Mouse (Mus musculus): ENCODE results near the gene Pde6g.
A peak's percentile ranks its signal among the peaks of the same experiment; 100 is the strongest.

Pde6g gene

GRCm38 (mm10) chr11:120453306-120453705 lies at the start of gene Pde6g:
Gene Pde6g, minus strand, starts transcription at chr11:120453500.
- no peak for DNase-seq (ENCODE audit: low read depth, low spot score)

GRCm38 (mm10) chr11:120501701-120502100 lies 48.4 kb upstream of the Pde6g start:
- no peak for DNase-seq (ENCODE audit: low read depth, low spot score)

GRCm38 (mm10) chr11:120501018-120501417 lies 47.7 kb upstream of the Pde6g start:
- no peak for DNase-seq (ENCODE audit: low read depth, low spot score)

GRCm38 (mm10) chr11:120500357-120500756 lies 47.1 kb upstream of the Pde6g start:
- no peak for DNase-seq (ENCODE audit: low read depth, low spot score)

GRCm38 (mm10) chr11:120499894-120500293 lies 46.6 kb upstream of the Pde6g start:
- DNase-seq (ENCODE audit: low read depth, low spot score) = no peak

GRCm38 (mm10) chr11:120498891-120499290 lies 45.6 kb upstream of the Pde6g start:
- DNase-seq (ENCODE audit: low read depth, low spot score) = no peak

GRCm38 (mm10) chr11:120498226-120498625 lies 44.9 kb upstream of the Pde6g start:
- no peak for DNase-seq (ENCODE audit: low read depth, low spot score)

- no peak for DNase-seq (ENCODE audit: low read depth, low spot score)
Measured at GRCm38 (mm10) chr11:120497436-120497835, 44.1 kb upstream of the Pde6g start.

- DNase-seq (ENCODE audit: low read depth, low spot score) = no peak
Measured at GRCm38 (mm10) chr11:120493911-120494310, 40.6 kb upstream of the Pde6g start.

- no peak for DNase-seq (ENCODE audit: low read depth, low spot score)
Measured at GRCm38 (mm10) chr11:120493351-120493750, 40.1 kb upstream of the Pde6g start.

GRCm38 (mm10) chr11:120492878-120493203 lies 39.5 kb upstream of the Pde6g start:
- DNase-seq (ENCODE audit: low read depth, low spot score) = no peak

GRCm38 (mm10) chr11:120492024-120492877 lies 39.0 kb upstream of the Pde6g start:
- peak; percentile 36 for DNase-seq (ENCODE audit: low read depth, low spot score)

- peak; percentile 82 for DNase-seq (ENCODE audit: low read depth, low spot score)
Measured at GRCm38 (mm10) chr11:120491317-120492023, 38.2 kb upstream of the Pde6g start, which contains the start of gene Slc25a10. Gene Slc25a10, plus strand, starts transcription at chr11:120491840.

- DNase-seq (ENCODE audit: low read depth, low spot score) = no peak
Measured at GRCm38 (mm10) chr11:120490291-120491046, 37.2 kb upstream of the Pde6g start.

- peak; percentile 82 for DNase-seq (ENCODE audit: low read depth, low spot score)
Measured at GRCm38 (mm10) chr11:120489054-120489761, 35.9 kb upstream of the Pde6g start.

GRCm38 (mm10) chr11:120488516-120488915 lies 35.2 kb upstream of the Pde6g start:
- DNase-seq (ENCODE audit: low read depth, low spot score) = no peak

- DNase-seq (ENCODE audit: low read depth, low spot score) = no peak
Measured at GRCm38 (mm10) chr11:120485251-120485650, 32.0 kb upstream of the Pde6g start.

GRCm38 (mm10) chr11:120484265-120484981 lies 31.1 kb upstream of the Pde6g start, which contains the start of gene Mrpl12:
Gene Mrpl12, plus strand, starts transcription at chr11:120484613.
- peak; percentile 74 for DNase-seq (ENCODE audit: low read depth, low spot score)

GRCm38 (mm10) chr11:120483448-120483934 lies 30.2 kb upstream of the Pde6g start:
- DNase-seq (ENCODE audit: low read depth, low spot score) = no peak

- DNase-seq (ENCODE audit: low read depth, low spot score) = no peak
Measured at GRCm38 (mm10) chr11:120472052-120472451, 18.8 kb upstream of the Pde6g start.

- DNase-seq (ENCODE audit: low read depth, low spot score) = no peak
Measured at GRCm38 (mm10) chr11:120467736-120468092, 14.4 kb upstream of the Pde6g start.

Data from c-Kit-negative CD71-positive TER-119-positive erythroid progenitor cells, embryonic 14.5 days (primary cell).